Mouse (Mus musculus) cortical plate, adult 2 months (tissue): ENCODE measurements around the gene Arhgef17.

Source experiments
- CTCF ChIP-seq: fragments of 200-500 bp; IDR thresholded peaks from 2 replicates; pipeline ENCODE4 v1.5.1; 2011; ENCODE audit warnings: mild to moderate bottlenecking, control low read depth, low read length; ENCODE audit not compliant: insufficient read depth; ENCODE audit errors: extremely low read depth
- POLR2A ChIP-seq: fragments of 200-500 bp; IDR thresholded peaks from 2 replicates; pipeline ENCODE4 v1.6.1; 2011; ENCODE audit warnings: mild to moderate bottlenecking, low read length, control low read depth; ENCODE audit not compliant: insufficient read depth; ENCODE audit errors: extremely low read depth

DNA sequence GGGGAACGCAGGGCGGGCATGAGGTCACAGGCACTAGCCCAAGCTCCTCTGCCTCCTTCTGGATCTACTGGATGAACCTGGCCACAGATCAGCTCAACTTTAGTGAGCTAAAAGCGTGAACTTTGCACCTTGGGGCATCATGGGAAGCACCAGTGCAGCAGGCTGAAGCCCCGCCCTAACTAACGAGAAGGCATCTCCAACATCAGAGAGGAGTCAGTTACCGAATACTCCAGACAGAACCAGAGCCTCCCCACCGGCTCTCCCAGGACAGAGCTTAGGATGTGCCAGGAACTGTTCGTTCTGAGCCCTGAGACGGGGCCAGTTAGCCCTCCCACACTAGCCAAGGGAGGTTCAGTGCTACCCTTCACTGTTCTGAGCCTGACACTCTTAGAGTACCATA is 35.9 kb upstream of the Arhgef17 start:
- TF ChIP-seq CTCF (no peak), POLR2A (no peak)
